Mouse (Mus musculus) C2C12 (cell line): Measurements from ENCODE around the gene Hmgn1. TPM values are rescaled to one million over a fixed set of nuclear protein-coding genes. Genes with fewer than 3 reads are reported as not detected.

Experiments used
- H3K27me3 ChIP-seq: one replicate; pipeline ENCODE4 v1.6.1; 2011; ENCODE audit not compliant: control insufficient read depth, insufficient read depth, insufficient read length
- H3K36me3 ChIP-seq: one replicate; pipeline ENCODE4 v1.6.1; 2011; ENCODE audit not compliant: control insufficient read depth, insufficient read depth
- H3K4me3 ChIP-seq: one replicate; pipeline ENCODE4 v1.5.1; 2011; ENCODE audit warnings: mild to moderate bottlenecking, control low read depth; ENCODE audit not compliant: poor library complexity, insufficient read depth, severe bottlenecking
- H3K79me2 ChIP-seq: one replicate; pipeline ENCODE4 v1.6.1; 2011; ENCODE audit not compliant: control insufficient read depth, insufficient read depth
- H3K79me3 ChIP-seq: one replicate; pipeline ENCODE4 v1.6.1; 2011; ENCODE audit warnings: low read depth, control low read depth
- H3ac ChIP-seq: one replicate; pipeline ENCODE3; 2011; ENCODE audit warnings: low read depth; ENCODE audit not compliant: control insufficient read depth, insufficient read length
- CEBPB ChIP-seq: IDR thresholded peaks from one replicate; pipeline ENCODE4 v1.6.1; 2011; ENCODE audit warnings: low read depth, mild to moderate bottlenecking, control low read depth, moderate library complexity
- CTCF ChIP-seq: IDR thresholded peaks from one replicate; pipeline ENCODE4 v1.5.1; 2011; ENCODE audit not compliant: control insufficient read depth, insufficient read depth, insufficient read length
- FOSL1 ChIP-seq: IDR thresholded peaks from one replicate; pipeline ENCODE4 v1.8.0; 2011; ENCODE audit warnings: mild to moderate bottlenecking, low read length; ENCODE audit not compliant: poor library complexity, insufficient read depth, severe bottlenecking
- MAX ChIP-seq: IDR thresholded peaks from one replicate; pipeline ENCODE4 v1.6.1; 2011; ENCODE audit warnings: mild to moderate bottlenecking, control low read depth
- MYOD1 ChIP-seq: IDR thresholded peaks from one replicate; pipeline ENCODE4 v1.6.1; 2011; ENCODE audit warnings: low read depth; ENCODE audit not compliant: control insufficient read depth, insufficient read length
- MYOG ChIP-seq: IDR thresholded peaks from one replicate; pipeline ENCODE4 v1.6.1; 2011; ENCODE audit not compliant: control insufficient read depth, insufficient read length; ENCODE audit errors: extremely low read depth
- USF1 ChIP-seq: IDR thresholded peaks from one replicate; pipeline ENCODE4 v1.6.1; 2011; ENCODE audit warnings: low read depth, mild to moderate bottlenecking, control low read depth, moderate library complexity
- polyA plus RNA-seq: library from polyadenylated mRNA; unstranded; fragments of >200 nt; fragmentation: generic; extraction: Trizol; gene quantifications from one replicate; pipeline ENCODE4 v1.2.1, GENCODE M21; 2012; ENCODE audit warnings: missing spikeins

Gene Hmgn1
- polyA plus RNA-seq, 1 experiment: 325 TPM

GRCm38 (mm10) chr16:96082301-96083178 is 45.0 kb downstream of the Hmgn1 start, which contains the start of gene Brwd1:
Gene Brwd1, minus strand, starts transcription at chr16:96082526.
- no peaks in the 10 kb centered on the region for H3K27me3 ChIP-seq

GRCm38 (mm10) chr16:96081742-96082241 is 45.7 kb downstream of the Hmgn1 start:
- Histone ChIP-seq H3K27me3 (no peaks in the 10 kb centered on the region), H3K4me3 (peak overlapping the region; percentile 94), H3ac (peak overlapping the region; percentile 79), H3K36me3 (peaks cover 26% of the 10 kb centered on the region), H3K79me3 (peaks cover 38% of the 10 kb centered on the region), H3K79me2 (peaks cover 51% of the 10 kb centered on the region)
- TF ChIP-seq MAX: no peak
- no peak for TF ChIP-seq FOSL1
- no peak for TF ChIP-seq MYOD1
- TF ChIP-seq USF1: no peak
- TF ChIP-seq CTCF: no peak
- no peak for TF ChIP-seq MYOG
- TF ChIP-seq CEBPB: no peak

More at GRCm38 (mm10) chr16:96082301-96083178, 45.0 kb downstream of the Hmgn1 start, which contains the start of gene Brwd1:
- H3K79me3 ChIP-seq: peaks cover 32% of the 10 kb centered on the region
- H3K4me3 ChIP-seq: peak within 1 kb of the TSS; percentile 94
- TF ChIP-seq USF1 (no peak), MYOD1 (no peak), MYOG (no peak), CEBPB (no peak), CTCF (no peak), MAX (no peak), FOSL1 (no peak)
- H3K36me3 ChIP-seq: peaks cover 26% of the 10 kb centered on the region
- peaks cover 43% of the 10 kb centered on the region for H3K79me2 ChIP-seq
- peak within 1 kb of the TSS; percentile 79 for H3ac ChIP-seq

GRCm38 (mm10) chr16:96081331-96081730 is 46.2 kb downstream of the Hmgn1 start:
- H3K79me2 ChIP-seq: peaks cover 53% of the 10 kb centered on the region
- H3ac ChIP-seq: peak overlapping the region; percentile 79
- no peaks in the 10 kb centered on the region for H3K27me3 ChIP-seq
- TF ChIP-seq MYOD1 (no peak), CEBPB (no peak), MAX (no peak)
- H3K79me3 ChIP-seq: peaks cover 39% of the 10 kb centered on the region
- H3K4me3 ChIP-seq: peak overlapping the region; percentile 94
- peaks cover 27% of the 10 kb centered on the region for H3K36me3 ChIP-seq

- Histone ChIP-seq H3K27me3 (no peaks in the 10 kb centered on the region), H3K4me3 (no peak overlapping the region), H3K36me3 (peaks cover 31% of the 10 kb centered on the region), H3K79me3 (peaks cover 44% of the 10 kb centered on the region), H3ac (no peak overlapping the region), H3K79me2 (peaks cover 61% of the 10 kb centered on the region)
- TF ChIP-seq CEBPB (no peak), MAX (no peak), CTCF (no peak), USF1 (no peak), MYOG (no peak), FOSL1 (no peak)
These were observed 47.0 kb downstream of the Hmgn1 start for GRCm38 (mm10) chr16:96080524-96080923.

Other genes starting within 250 kb of the Hmgn1 start
- 61.0 TPM for gene Psmg1, start 136.8 kb downstream of the Hmgn1 start, polyA plus RNA-seq
- gene Brwd1, start 45.2 kb downstream of the Hmgn1 start, polyA plus RNA-seq: 11.1 TPM
- 58.0 TPM for gene Wrb, start 17.7 kb upstream of the Hmgn1 start, polyA plus RNA-seq
- gene Lca5l, start 64.5 kb upstream of the Hmgn1 start, polyA plus RNA-seq: 0.25 TPM
- gene Sh3bgr, start 72.7 kb upstream of the Hmgn1 start, polyA plus RNA-seq: 10.3 TPM
- 0.01 TPM for gene B3galt5, start 108.1 kb upstream of the Hmgn1 start, polyA plus RNA-seq